Mouse (Mus musculus): ENCODE measurements around the gene Efna5.

DNA sequence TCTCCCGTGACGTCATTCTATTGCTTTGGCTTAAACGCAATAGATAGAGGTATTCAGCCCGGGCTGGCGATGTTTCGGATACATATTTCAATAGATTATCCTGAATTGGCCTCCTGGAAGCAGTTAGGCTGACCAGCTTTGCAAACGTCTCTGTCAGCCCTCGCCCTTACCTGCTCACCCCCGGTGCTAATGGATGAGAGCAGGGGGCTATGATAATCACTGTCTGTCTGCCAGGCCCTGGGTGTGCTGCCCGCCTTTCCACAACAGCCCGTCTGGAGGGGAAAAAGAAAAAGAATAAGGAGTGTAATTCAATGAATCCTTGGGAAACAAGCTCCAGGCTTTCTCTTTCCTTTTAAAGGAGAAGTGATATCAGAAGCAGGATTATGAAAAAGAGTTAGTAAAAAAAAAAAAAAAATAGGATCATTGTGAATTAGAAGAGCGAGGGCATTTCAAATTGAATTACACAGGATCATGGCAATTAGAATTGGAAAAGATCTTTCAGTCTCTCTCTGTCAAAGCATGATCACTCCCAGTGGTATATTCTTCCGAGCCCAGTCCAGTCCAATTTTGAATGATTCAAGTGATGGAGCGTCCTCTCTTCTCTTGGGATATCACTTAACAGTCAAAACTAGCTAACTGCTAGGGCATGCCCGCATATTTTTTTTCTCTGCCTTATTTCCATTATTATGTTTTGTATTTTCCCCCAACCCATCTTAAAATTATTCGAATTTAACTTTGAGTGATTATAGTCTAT is 24.8 kb upstream of the Efna5 start:
- TF ChIP-seq TCF12 (IDR thresholded peaks at IDR 0.05; ENCODE audit: insufficient read depth, poor library complexity, severe bottlenecking): no peak
- TF ChIP-seq POLR2A (IDR thresholded peaks at IDR 0.05; ENCODE audit: insufficient read length, low read depth): no peak
- TF ChIP-seq MYOD1 (IDR thresholded peaks at IDR 0.05; ENCODE audit: control insufficient read depth in 1 of 3, insufficient read length in 2 of 3, low read depth in 2 of 3): no peak
- no peak for TF ChIP-seq E2F4 (IDR thresholded peaks at IDR 0.05; ENCODE audit: insufficient read depth)
- TF ChIP-seq MAX (IDR thresholded peaks at IDR 0.05; ENCODE audit: low read depth): no peak
- no peak for TF ChIP-seq CEBPB (IDR thresholded peaks at IDR 0.05; ENCODE audit: insufficient read depth, poor library complexity, severe bottlenecking)
- no peak for TF ChIP-seq POLR2AphosphoS2 (IDR thresholded peaks at IDR 0.05; ENCODE audit: insufficient read length, low read depth)
- no peak for TF ChIP-seq USF1 (IDR thresholded peaks at IDR 0.05; ENCODE audit: low read depth)
- TF ChIP-seq TCF3 (IDR thresholded peaks at IDR 0.05; ENCODE audit: insufficient read length, low read depth): no peak
- TF ChIP-seq SRF (IDR thresholded peaks at IDR 0.05; ENCODE audit: control insufficient read depth, insufficient read length, low read depth): no peak
- TF ChIP-seq MYOG (IDR thresholded peaks at IDR 0.05; ENCODE audit: control insufficient read depth in 1 of 3, insufficient read depth in 1 of 3, insufficient read length in 2 of 3, low read depth in 2 of 3): no peak
- no peak for TF ChIP-seq REST (IDR thresholded peaks at IDR 0.05; ENCODE audit: insufficient read depth, insufficient read length)
